13 mouse cellular contexts compared by ENCODE assay signal in the genomic region with DNA sequence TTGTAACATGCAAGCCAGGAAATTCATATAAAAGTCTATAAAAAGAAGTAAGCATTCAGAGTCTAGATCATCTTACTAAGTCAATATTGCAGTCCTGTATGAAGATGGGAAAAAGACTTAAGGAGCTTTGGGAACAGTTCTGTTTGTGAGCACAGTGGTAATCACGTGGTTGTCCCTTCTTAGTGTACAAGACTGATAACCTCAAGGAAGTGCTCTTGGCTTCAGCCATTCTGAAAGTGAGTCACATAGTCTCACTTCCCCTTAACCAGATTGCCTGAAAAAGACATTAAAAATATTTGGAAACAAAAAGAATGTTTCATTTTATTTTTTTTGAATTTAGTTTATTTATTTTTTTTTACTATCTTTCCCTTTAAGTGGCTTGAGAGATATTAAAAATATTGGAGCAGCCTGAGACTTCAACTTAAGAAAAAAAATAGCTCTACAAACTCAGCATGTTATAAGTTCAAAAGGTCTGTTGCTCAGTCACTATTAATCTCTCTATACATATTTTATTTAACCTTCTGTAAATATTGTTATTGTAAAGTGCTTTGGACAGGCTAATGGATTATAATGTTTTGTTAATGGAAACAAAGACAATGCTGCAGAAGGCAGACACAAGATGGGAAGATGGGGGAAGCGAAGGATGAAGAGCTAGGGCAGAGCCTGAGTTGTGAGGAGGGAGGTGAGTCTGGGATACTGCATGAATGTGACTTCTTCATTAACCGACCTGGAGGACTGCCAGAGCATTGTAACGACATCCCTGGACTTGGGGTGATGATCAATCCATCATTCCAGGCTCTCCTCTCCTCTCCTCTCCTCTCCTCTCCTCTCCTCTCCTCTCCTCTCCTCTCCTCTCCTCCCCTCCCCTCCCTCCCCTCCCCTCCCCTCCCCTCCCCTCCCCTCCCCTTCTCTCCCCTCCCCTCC.
A peak's percentile ranks its signal among the peaks of the same experiment; 100 is the strongest.
DNase-seq lines count a peak whose midpoint lies in the region; ATAC-seq lines count a peak whose summit lies in the region.
"Had no signal": no experiment of that assay in that cellular context is flagged by ENCODE, and none has a peak within 500 bp of the region (broad histone marks: within the 10 kb centered on the region; RNA-seq: fewer than 3 reads in every experiment).

No protein-coding gene starts in this region.

- H3K27me3 ChIP-seq in hindbrain, embryonic 14.5 days (ENCODE audit: control insufficient read depth, insufficient read depth, low read length): no peaks in the 10 kb centered on the region
- H3K27me3 ChIP-seq in hindbrain, embryonic 13.5 days: no peaks in the 10 kb centered on the region
- no peaks in the 10 kb centered on the region for H3K27me3 ChIP-seq in midbrain, embryonic 11.5 days (ENCODE audit: control insufficient read depth, insufficient read depth, low read length)
- H3K27me3 ChIP-seq in midbrain, embryonic 13.5 days: no peaks in the 10 kb centered on the region
- no peaks in the 10 kb centered on the region for H3K27me3 ChIP-seq in stomach, embryonic 16.5 days (ENCODE audit: control insufficient read depth, insufficient read depth, low read length)
- H3K27me3 ChIP-seq: liver, embryonic 13.5 days had no signal

- peak; percentile 29 to 33 for DNase-seq in cerebellum, postnatal 10 days
- DNase-seq in cerebellum, postnatal 25 days: no peak
- DNase-seq in hindbrain, embryonic 14.5 days (ENCODE audit: low spot score): peak; percentile 31
- DNase-seq in midbrain, embryonic 11.5 days (ENCODE audit: low spot score, missing footprints): no peak
- no peak for DNase-seq in cerebellum, adult 9-11 months
- DNase-seq: kidney, postnatal 25 days; liver, embryonic 13.5 days; right cerebral cortex, adult 18-20 months; thymus, adult 2 months had no signal

- 43% methylated on average over 4 of the region's 4 CpGs for WGBS in hindbrain, embryonic 14.5 days
- 29% methylated on average over 4 of the region's 4 CpGs for WGBS in hindbrain, embryonic 13.5 days
- WGBS in midbrain, embryonic 11.5 days: 45% methylated on average over 4 of the region's 4 CpGs
- 36% methylated on average over 4 of the region's 4 CpGs for WGBS in midbrain, embryonic 13.5 days
- 32% methylated on average over 4 of the region's 4 CpGs for WGBS in stomach, embryonic 16.5 days

- no peak overlapping the region for H3K4me3 ChIP-seq in hindbrain, embryonic 14.5 days (replicated peaks; ENCODE audit: low read length)
- no peak overlapping the region for H3K4me3 ChIP-seq in hindbrain, embryonic 13.5 days
- H3K4me3 ChIP-seq in midbrain, embryonic 11.5 days (ENCODE audit: low read depth, low read length): no peak overlapping the region
- H3K4me3 ChIP-seq in midbrain, embryonic 13.5 days (replicated peaks): no peak overlapping the region
- no peak overlapping the region for H3K4me3 ChIP-seq in stomach, embryonic 16.5 days (replicated peaks; ENCODE audit: low read length)
- H3K4me3 ChIP-seq: erythroblast, embryonic 14.5 days; liver, embryonic 13.5 days had no signal

- H3K9ac ChIP-seq in hindbrain, embryonic 14.5 days: no peak overlapping the region
- no peak overlapping the region for H3K9ac ChIP-seq in hindbrain, embryonic 13.5 days
- no peak overlapping the region for H3K9ac ChIP-seq in midbrain, embryonic 11.5 days (ENCODE audit: low read length)
- no peak overlapping the region for H3K9ac ChIP-seq in midbrain, embryonic 13.5 days (replicated peaks)
- H3K9ac ChIP-seq in stomach, embryonic 16.5 days (ENCODE audit: low read length): no peak overlapping the region
- H3K9ac ChIP-seq: liver, embryonic 13.5 days had no signal

- no peaks in the 10 kb centered on the region for H3K9me3 ChIP-seq in hindbrain, embryonic 14.5 days (ENCODE audit: control insufficient read depth, low read length)
- H3K9me3 ChIP-seq in hindbrain, embryonic 13.5 days: no peaks in the 10 kb centered on the region
- H3K9me3 ChIP-seq in midbrain, embryonic 11.5 days (ENCODE audit: control insufficient read depth, low read length): no peaks in the 10 kb centered on the region
- no peaks in the 10 kb centered on the region for H3K9me3 ChIP-seq in midbrain, embryonic 13.5 days
- no peaks in the 10 kb centered on the region for H3K9me3 ChIP-seq in stomach, embryonic 16.5 days (replicated peaks; ENCODE audit: control insufficient read depth, low read length)
- H3K9me3 ChIP-seq: liver, embryonic 13.5 days had no signal

- H3K27ac ChIP-seq in hindbrain, embryonic 14.5 days: peak overlapping the region; percentile 66
- H3K27ac ChIP-seq in hindbrain, embryonic 13.5 days: no peak overlapping the region
- H3K27ac ChIP-seq in midbrain, embryonic 11.5 days (ENCODE audit: low read depth, low read length): peak overlapping the region; percentile 63; the same call in 1 of the 2 replicates
- H3K27ac ChIP-seq in midbrain, embryonic 13.5 days: no peak overlapping the region
- H3K27ac ChIP-seq in stomach, embryonic 16.5 days (ENCODE audit: low read length): no peak overlapping the region
- H3K27ac ChIP-seq: liver, embryonic 13.5 days had no signal

- no peaks in the 10 kb centered on the region for H3K36me3 ChIP-seq in hindbrain, embryonic 14.5 days (replicated peaks; ENCODE audit: control insufficient read depth, insufficient read depth)
- no peaks in the 10 kb centered on the region for H3K36me3 ChIP-seq in hindbrain, embryonic 13.5 days
- H3K36me3 ChIP-seq in midbrain, embryonic 11.5 days (ENCODE audit: control insufficient read depth, insufficient read depth, low read length): no peaks in the 10 kb centered on the region
- no peaks in the 10 kb centered on the region for H3K36me3 ChIP-seq in midbrain, embryonic 13.5 days
- no peaks in the 10 kb centered on the region for H3K36me3 ChIP-seq in stomach, embryonic 16.5 days (ENCODE audit: control insufficient read depth, insufficient read depth, low read length)
- H3K36me3 ChIP-seq: liver, embryonic 13.5 days had no signal

- peaks cover 22% of the 10 kb centered on the region for H3K4me1 ChIP-seq in hindbrain, embryonic 14.5 days (replicated peaks; ENCODE audit: control insufficient read depth, insufficient read depth, low read length)
- peaks cover 20% of the 10 kb centered on the region for H3K4me1 ChIP-seq in hindbrain, embryonic 13.5 days (replicated peaks)
- peaks cover 25% of the 10 kb centered on the region for H3K4me1 ChIP-seq in midbrain, embryonic 11.5 days (ENCODE audit: control insufficient read depth, insufficient read depth, low read length)
- peaks cover 26% of the 10 kb centered on the region for H3K4me1 ChIP-seq in midbrain, embryonic 13.5 days (replicated peaks)
- H3K4me1 ChIP-seq in stomach, embryonic 16.5 days (ENCODE audit: control insufficient read depth, insufficient read depth, low read length): peaks cover 15% of the 10 kb centered on the region
- H3K4me1 ChIP-seq: liver, embryonic 13.5 days had no signal

- H3K4me2 ChIP-seq in hindbrain, embryonic 14.5 days (replicated peaks): no peak overlapping the region
- H3K4me2 ChIP-seq in hindbrain, embryonic 13.5 days: no peak overlapping the region
- H3K4me2 ChIP-seq in midbrain, embryonic 11.5 days: no peak overlapping the region
- no peak overlapping the region for H3K4me2 ChIP-seq in midbrain, embryonic 13.5 days (replicated peaks)
- no peak overlapping the region for H3K4me2 ChIP-seq in stomach, embryonic 16.5 days (ENCODE audit: low read depth, low read length)
- H3K4me2 ChIP-seq: liver, embryonic 13.5 days had no signal

- no peak for ATAC-seq in hindbrain, embryonic 14.5 days (ENCODE audit: low FRiP score)
- ATAC-seq in hindbrain, embryonic 13.5 days (ENCODE audit: low FRiP score): no peak
- ATAC-seq in midbrain, embryonic 11.5 days (ENCODE audit: low FRiP score): no peak
- ATAC-seq in midbrain, embryonic 13.5 days: no peak
- ATAC-seq in stomach, embryonic 16.5 days (ENCODE audit: insufficient read depth, low FRiP score): peak; percentile 42; the same call in 1 of the 2 replicates

Comparison
In these comparisons a context has a peak if more than half of its experiments do, and no peak if none do; other contexts are left out.
1. DNase-seq: peak in cerebellum, postnatal 10 days (2 of 2) and hindbrain, embryonic 14.5 days (single experiment); none in cerebellum, postnatal 25 days (0 of 2), midbrain, embryonic 11.5 days (single experiment) and cerebellum, adult 9-11 months (single experiment).
2. H3K27ac ChIP-seq: peak in hindbrain, embryonic 14.5 days (single experiment) and midbrain, embryonic 11.5 days (single experiment); none in hindbrain, embryonic 13.5 days (single experiment), midbrain, embryonic 13.5 days (single experiment) and stomach, embryonic 16.5 days (single experiment).